Mouse (Mus musculus) megakaryocyte, embryonic 14.5 days (primary cell): Measurements from ENCODE around the gene Mug1. TPM values are rescaled to one million over a fixed set of nuclear protein-coding genes. Genes with fewer than 3 reads are reported as not detected.
"Not testable (repeated sequence)": the region's sequence is repeated elsewhere in the genome, so short reads cannot be mapped to it uniquely, and the experiment has no call there.

ENCODE experiments used
- H3K27me3 ChIP-seq: replicated peaks from 2 replicates; pipeline ENCODE3; 2012; ENCODE audit warnings: inconsistent platforms
- H3K36me3 ChIP-seq: replicated peaks from 2 replicates; pipeline ENCODE3; 2012; ENCODE audit warnings: low read length, inconsistent platforms, mixed read lengths
- H3K4me1 ChIP-seq: 2 replicates; pipeline ENCODE4 v1.6.1; 2012; ENCODE audit warnings: inconsistent platforms
- H3K4me3 ChIP-seq: replicated peaks from 2 replicates; pipeline ENCODE3; 2012; ENCODE audit warnings: moderate library complexity, mild to moderate bottlenecking, inconsistent platforms
- H3K9me3 ChIP-seq: 2 replicates; pipeline ENCODE4 v1.6.1; 2012; ENCODE audit warnings: inconsistent platforms
- FLI1 ChIP-seq: IDR thresholded peaks from 2 replicates; pipeline ENCODE4 v1.6.1; 2012; ENCODE audit warnings: low read length, inconsistent platforms, mixed read lengths
- GATA1 ChIP-seq: IDR thresholded peaks from 3 replicates; pipeline ENCODE4 v1.6.1; 2012; ENCODE audit warnings: mixed read lengths, low read length, inconsistent platforms, borderline replicate concordance
- polyA plus RNA-seq: library from polyadenylated mRNA; stranded (reverse); fragments of >175 nt; gene quantifications from 2 replicates; pipeline ENCODE4 v1.2.3, GENCODE M21; 2012; ENCODE audit warnings: low replicate concordance; ENCODE audit not compliant: insufficient read depth

Gene Mug1
- 0.36 TPM in 1 of 2 replicates, not detected in the other for polyA plus RNA-seq

DNA sequence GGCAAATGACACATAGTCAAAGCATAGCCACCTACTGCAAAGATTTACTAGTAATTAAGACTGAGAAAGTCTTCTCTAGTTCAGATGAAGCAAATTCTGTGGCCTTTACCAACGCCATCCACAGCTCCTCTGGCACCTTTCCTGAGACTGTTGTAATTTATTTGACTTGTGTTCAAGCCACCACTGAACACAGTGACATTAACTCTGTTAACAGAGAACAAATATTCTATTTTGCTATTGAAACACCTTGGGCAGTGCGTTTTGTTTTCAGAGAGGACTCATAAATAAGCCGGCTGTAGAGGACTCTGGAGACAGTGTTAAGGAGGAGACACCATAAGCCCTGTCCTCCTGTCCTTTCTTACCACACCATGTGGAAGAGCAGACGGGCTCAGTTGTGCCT lies at the start of gene Mug1:
Gene Mug1, plus strand, starts transcription at position 271 of the 400 bp plus-strand sequence.
- H3K4me3 ChIP-seq, H3K36me3 ChIP-seq, H3K4me1 ChIP-seq, H3K9me3 ChIP-seq, H3K27me3 ChIP-seq: not testable (repeated sequence)

DNA sequence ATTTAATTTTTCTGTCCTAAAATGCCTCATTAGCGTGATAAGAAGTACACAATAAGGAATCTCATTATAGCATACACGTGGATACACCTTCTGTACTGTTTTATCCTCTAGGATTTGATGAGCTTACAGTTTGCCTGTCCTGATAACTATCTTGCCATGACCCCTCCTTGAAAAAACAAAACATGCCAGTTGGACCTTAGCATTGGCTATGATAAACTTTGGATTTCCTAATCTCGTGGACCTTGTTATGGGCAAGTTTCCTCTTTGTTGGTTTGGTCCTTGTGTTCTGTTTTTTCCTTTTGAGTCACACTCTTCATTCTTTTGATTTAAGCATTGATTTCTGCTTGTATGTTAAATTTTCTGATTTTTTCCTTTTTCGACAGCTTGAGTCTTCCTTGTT lies 10.3 kb upstream of the Mug1 start:
- no peaks in the 10 kb centered on the region for H3K36me3 ChIP-seq
- H3K9me3 ChIP-seq: no peaks in the 10 kb centered on the region
- H3K4me1 ChIP-seq: peaks cover 8% of the 10 kb centered on the region; the same call in 1 of the 2 replicates
- H3K27me3 ChIP-seq: no peaks in the 10 kb centered on the region
- no peak for TF ChIP-seq GATA1
- no peak for TF ChIP-seq FLI1
- no peak overlapping the region for H3K4me3 ChIP-seq

DNA sequence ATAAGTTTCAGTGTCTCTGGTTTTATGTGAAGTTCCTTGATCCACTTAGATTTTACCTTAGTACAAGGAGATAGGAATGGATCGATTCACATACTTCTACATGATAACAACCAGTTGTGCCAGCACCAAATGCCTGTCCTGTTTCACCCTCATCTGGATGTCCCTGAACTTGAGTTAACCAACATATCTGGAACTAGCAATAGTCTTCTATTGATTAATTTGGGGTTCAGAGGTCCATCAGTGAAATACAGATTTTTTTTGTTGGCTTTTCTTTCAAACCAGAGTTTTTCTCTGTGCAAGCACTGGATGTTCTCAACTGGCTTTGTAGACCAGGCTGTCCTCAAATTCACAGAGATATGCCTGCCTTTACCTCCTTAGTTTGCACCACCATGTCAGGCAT lies 2.0 kb upstream of the Mug1 start:
- no peaks in the 10 kb centered on the region for H3K9me3 ChIP-seq
- H3K36me3 ChIP-seq: no peaks in the 10 kb centered on the region
- no peaks in the 10 kb centered on the region for H3K27me3 ChIP-seq
- TF ChIP-seq GATA1: no peak
- no peak for TF ChIP-seq FLI1
- peaks cover 7% of the 10 kb centered on the region; the same call in 1 of the 2 replicates for H3K4me1 ChIP-seq
- H3K4me3 ChIP-seq: no peak overlapping the region

DNA sequence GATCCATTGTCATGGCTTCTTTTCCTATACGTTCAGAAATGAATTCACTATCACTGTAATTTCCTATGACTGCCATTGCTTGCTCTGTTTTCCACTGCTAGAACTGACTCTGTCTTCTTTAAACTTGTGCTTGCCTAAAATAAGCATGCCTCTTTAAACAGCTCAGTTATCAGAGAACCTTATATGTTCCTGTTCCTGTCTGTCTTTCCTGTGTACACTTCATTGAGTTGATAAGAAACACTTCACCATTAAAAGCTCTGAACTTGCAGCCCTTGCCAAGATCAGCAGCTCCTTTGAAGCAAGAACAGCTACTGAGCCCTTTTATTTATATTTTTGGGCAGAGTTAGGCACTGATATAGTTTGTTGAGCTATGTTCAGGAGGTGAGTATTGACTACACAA lies 10.0 kb downstream of the Mug1 start:
- peaks cover 21% of the 10 kb centered on the region for H3K4me1 ChIP-seq
- H3K27me3 ChIP-seq: no peaks in the 10 kb centered on the region
- TF ChIP-seq GATA1 (no peak), FLI1 (no peak)
- no peaks in the 10 kb centered on the region for H3K9me3 ChIP-seq
- H3K4me3 ChIP-seq: no peak overlapping the region
- H3K36me3 ChIP-seq: no peaks in the 10 kb centered on the region

Other genes starting within 250 kb of the Mug1 start
- not detected in 2 replicates for gene A2m, start 203.2 kb upstream of the Mug1 start, polyA plus RNA-seq
- gene Gm7298, start 105.6 kb upstream of the Mug1 start, polyA plus RNA-seq: not detected in 2 replicates
- not detected in 2 replicates for gene Mug2, start 168.2 kb downstream of the Mug1 start, polyA plus RNA-seq